In genomic region chr15:16784575-16784974, GRCm38 (mm10) we compare ENCODE assay signal across 22 mouse cellular contexts. TPM values are rescaled to one million over a fixed set of nuclear protein-coding genes. Genes with fewer than 3 reads are reported as not detected.
A peak's percentile ranks its signal among the peaks of the same experiment; 100 is the strongest.
DNase-seq lines count a peak whose midpoint lies in the region; ATAC-seq and TF ChIP-seq lines count a peak whose summit lies in the region.
"Had no signal": no experiment of that assay in that cellular context is flagged by ENCODE, and none has a peak within 500 bp of the region (broad histone marks: within the 10 kb centered on the region; RNA-seq: fewer than 3 reads in every experiment).

No protein-coding gene starts in this region.

- H3K4me2 ChIP-seq in hindbrain, postnatal 0 days (ENCODE audit: low read depth, low read length) = no peak overlapping the region
- no peak overlapping the region for H3K4me2 ChIP-seq in hindbrain, embryonic 13.5 days
- H3K4me2 ChIP-seq in midbrain, embryonic 11.5 days = no peak overlapping the region
- no peak overlapping the region for H3K4me2 ChIP-seq in liver, embryonic 15.5 days
- H3K4me2 ChIP-seq in neural tube, embryonic 15.5 days = no peak overlapping the region
- H3K4me2 ChIP-seq: embryonic facial prominence, embryonic 12.5 days; heart, embryonic 12.5 days had no signal

- H3K36me3 ChIP-seq in hindbrain, postnatal 0 days (ENCODE audit: insufficient read depth, low read length) = no peaks in the 10 kb centered on the region
- 0 out of 2 replicates have a peak, but pooled peaks cover 3% of the 10 kb centered on the region for H3K36me3 ChIP-seq in hindbrain, embryonic 13.5 days
- no peaks in the 10 kb centered on the region for H3K36me3 ChIP-seq in midbrain, embryonic 11.5 days (ENCODE audit: control insufficient read depth, insufficient read depth, low read length)
- H3K36me3 ChIP-seq in midbrain, embryonic 10.5 days = no peaks in the 10 kb centered on the region
- no peaks in the 10 kb centered on the region for H3K36me3 ChIP-seq in liver, embryonic 15.5 days (replicated peaks)
- no peaks in the 10 kb centered on the region; the same call in 1 of the 2 replicates for H3K36me3 ChIP-seq in neural tube, embryonic 15.5 days
- H3K36me3 ChIP-seq: embryonic facial prominence, embryonic 12.5 days; heart, embryonic 12.5 days; hindbrain, embryonic 10.5 days had no signal

- 23% methylated on average over 1 of the region's 1 CpGs for WGBS in hindbrain, postnatal 0 days
- WGBS in hindbrain, embryonic 13.5 days = 51% methylated on average over 1 of the region's 1 CpGs
- 25% methylated on average over 1 of the region's 1 CpGs for WGBS in midbrain, embryonic 11.5 days
- 59% methylated on average over 1 of the region's 1 CpGs for WGBS in midbrain, embryonic 10.5 days
- WGBS in liver, embryonic 15.5 days (ENCODE audit: insufficient replicate concordance) = 30% methylated on average over 1 of the region's 1 CpGs
- 42% methylated on average over 1 of the region's 1 CpGs for WGBS in neural tube, embryonic 15.5 days

- H3K27me3 ChIP-seq in hindbrain, postnatal 0 days (ENCODE audit: insufficient read depth, low read length) = no peaks in the 10 kb centered on the region
- no peaks in the 10 kb centered on the region for H3K27me3 ChIP-seq in hindbrain, embryonic 13.5 days
- H3K27me3 ChIP-seq in midbrain, embryonic 11.5 days (ENCODE audit: control insufficient read depth, insufficient read depth, low read length) = no peaks in the 10 kb centered on the region
- H3K27me3 ChIP-seq in midbrain, embryonic 10.5 days (ENCODE audit: low read depth, poor library complexity, severe bottlenecking) = no peaks in the 10 kb centered on the region
- no peaks in the 10 kb centered on the region for H3K27me3 ChIP-seq in liver, embryonic 15.5 days
- H3K27me3 ChIP-seq in neural tube, embryonic 15.5 days (replicated peaks) = no peaks in the 10 kb centered on the region
- H3K27me3 ChIP-seq: embryonic facial prominence, embryonic 12.5 days; heart, embryonic 12.5 days had no signal

- H3K9me3 ChIP-seq in hindbrain, postnatal 0 days (ENCODE audit: low read length) = no peaks in the 10 kb centered on the region
- no peaks in the 10 kb centered on the region for H3K9me3 ChIP-seq in hindbrain, embryonic 13.5 days
- H3K9me3 ChIP-seq in midbrain, embryonic 11.5 days (ENCODE audit: control insufficient read depth, low read length) = no peaks in the 10 kb centered on the region
- no peaks in the 10 kb centered on the region for H3K9me3 ChIP-seq in midbrain, embryonic 10.5 days (replicated peaks)
- no peaks in the 10 kb centered on the region for H3K9me3 ChIP-seq in liver, embryonic 15.5 days (replicated peaks)
- no peaks in the 10 kb centered on the region for H3K9me3 ChIP-seq in neural tube, embryonic 15.5 days (replicated peaks)
- H3K9me3 ChIP-seq: embryonic facial prominence, embryonic 12.5 days; heart, embryonic 12.5 days; hindbrain, embryonic 10.5 days had no signal

- DNase-seq in hindbrain, postnatal 0 days (ENCODE audit: low spot score) = peak; percentile 31
- no peak for DNase-seq in midbrain, embryonic 11.5 days (ENCODE audit: low spot score, missing footprints)
- no peak for DNase-seq in midbrain, embryonic 10.5 days (ENCODE audit: low spot score)
- DNase-seq in heart, adult 8-10 months (ENCODE audit: low spot score) = no peak
- DNase-seq: adrenal gland, postnatal 10 days; cerebellum, adult 11-12 months; cerebellum, adult 9-10 months; cerebellum, postnatal 25 days; forebrain, postnatal 0 days; gastrocnemius, postnatal 14 days; heart, adult 2 months had no signal

- H3K27ac ChIP-seq in hindbrain, postnatal 0 days = no peak overlapping the region
- H3K27ac ChIP-seq in hindbrain, embryonic 13.5 days = no peak overlapping the region
- no peak overlapping the region for H3K27ac ChIP-seq in midbrain, embryonic 11.5 days (ENCODE audit: low read depth, low read length)
- H3K27ac ChIP-seq in midbrain, embryonic 10.5 days (replicated peaks) = no peak overlapping the region
- no peak overlapping the region for H3K27ac ChIP-seq in liver, embryonic 15.5 days (replicated peaks)
- no peak overlapping the region for H3K27ac ChIP-seq in neural tube, embryonic 15.5 days (replicated peaks)
- H3K27ac ChIP-seq: embryonic facial prominence, embryonic 12.5 days; heart, adult 2 months; hindbrain, embryonic 10.5 days had no signal

- no peaks in the 10 kb centered on the region for H3K4me1 ChIP-seq in hindbrain, postnatal 0 days (ENCODE audit: insufficient read depth, low read length)
- H3K4me1 ChIP-seq in hindbrain, embryonic 13.5 days (replicated peaks) = no peaks in the 10 kb centered on the region
- no peaks in the 10 kb centered on the region for H3K4me1 ChIP-seq in midbrain, embryonic 11.5 days (ENCODE audit: control insufficient read depth, insufficient read depth, low read length)
- H3K4me1 ChIP-seq in midbrain, embryonic 10.5 days = no peaks in the 10 kb centered on the region
- H3K4me1 ChIP-seq in liver, embryonic 15.5 days (replicated peaks) = no peaks in the 10 kb centered on the region
- H3K4me1 ChIP-seq in neural tube, embryonic 15.5 days = no peaks in the 10 kb centered on the region
- H3K4me1 ChIP-seq: embryonic facial prominence, embryonic 12.5 days; heart, embryonic 12.5 days; hindbrain, embryonic 10.5 days had no signal

- no peak for TF ChIP-seq CTCF in hindbrain, postnatal 0 days (IDR thresholded peaks at IDR 0.05; ENCODE audit: low read depth)

- H3K9ac ChIP-seq in hindbrain, postnatal 0 days (replicated peaks; ENCODE audit: low read length) = no peak overlapping the region
- no peak overlapping the region for H3K9ac ChIP-seq in hindbrain, embryonic 13.5 days
- H3K9ac ChIP-seq in midbrain, embryonic 11.5 days (ENCODE audit: low read length) = no peak overlapping the region
- H3K9ac ChIP-seq in liver, embryonic 15.5 days = no peak overlapping the region
- H3K9ac ChIP-seq in neural tube, embryonic 15.5 days (replicated peaks) = no peak overlapping the region
- H3K9ac ChIP-seq: embryonic facial prominence, embryonic 12.5 days; forebrain, postnatal 0 days; heart, embryonic 12.5 days had no signal

- no peak overlapping the region for H3K4me3 ChIP-seq in hindbrain, postnatal 0 days (ENCODE audit: low read length)
- H3K4me3 ChIP-seq in hindbrain, embryonic 13.5 days = no peak overlapping the region
- H3K4me3 ChIP-seq in midbrain, embryonic 11.5 days (ENCODE audit: low read depth, low read length) = no peak overlapping the region
- H3K4me3 ChIP-seq in midbrain, embryonic 10.5 days = no peak overlapping the region
- no peak overlapping the region for H3K4me3 ChIP-seq in liver, embryonic 15.5 days (replicated peaks)
- H3K4me3 ChIP-seq in neural tube, embryonic 15.5 days (replicated peaks) = no peak overlapping the region
- H3K4me3 ChIP-seq: embryonic facial prominence, embryonic 12.5 days; heart, adult 2 months; heart, embryonic 12.5 days; hindbrain, embryonic 10.5 days had no signal

- ATAC-seq in hindbrain, postnatal 0 days = no peak
- no peak for ATAC-seq in hindbrain, embryonic 13.5 days (ENCODE audit: low FRiP score)
- peak; percentile 82; the same call in 1 of the 2 replicates for ATAC-seq in midbrain, embryonic 11.5 days (ENCODE audit: low FRiP score)
- 0 out of 2 replicates have a peak, but pooled peaks have one; percentile 42 for ATAC-seq in liver, embryonic 15.5 days (ENCODE audit: insufficient read depth)
- no peak for ATAC-seq in neural tube, embryonic 15.5 days (ENCODE audit: low FRiP score)
- ATAC-seq: forebrain, postnatal 0 days had no signal

RNA-seq across cellular contexts. Expression of gene Cdh9, which starts 56.0 kb away (rescaled TPM):
- 10.5 and 12.9 TPM in 2 replicates for total RNA-seq in hindbrain, postnatal 0 days (2014; rRNA removed)
- 8.5 and 9.1 TPM in 2 replicates for polyA plus RNA-seq in hindbrain, postnatal 0 days (2015; fragmentation: Nextera tagmentation; extraction: Ambion mirVana)
- 3.5 and 3.6 TPM in 2 replicates for polyA plus RNA-seq in hindbrain, embryonic 13.5 days (2015; fragmentation: Nextera tagmentation; extraction: Ambion mirVana)
- polyA plus RNA-seq in midbrain, embryonic 11.5 days (2014; fragmentation: Nextera tagmentation; extraction: Ambion mirVana) = 0.27 and 0.30 TPM in 2 replicates
- polyA plus RNA-seq in midbrain, embryonic 10.5 days (2016; fragmentation: Nextera tagmentation; extraction: Ambion mirVana) = 0.11 and 0.34 TPM in 2 replicates
- polyA plus RNA-seq in liver, embryonic 15.5 days (2015; fragmentation: Nextera tagmentation; extraction: Ambion mirVana) = not detected in 2 replicates
- 7.1 and 7.4 TPM in 2 replicates for polyA plus RNA-seq in neural tube, embryonic 15.5 days (2015; fragmentation: Nextera tagmentation; extraction: Ambion mirVana)
- total RNA-seq in heart, adult 8-10 months (2022) = not detected
- total RNA-seq: gastrocnemius, adult 18-20 months; gastrocnemius, postnatal 14 days; heart, adult 2 months; heart, postnatal 25 days; MEL had no signal
- polyA plus RNA-seq: C2C12; gonadal fat pad, adult 2 months; heart, embryonic 12.5 days had no signal

Comparison
In these comparisons a context has a peak if more than half of its experiments do, and no peak if none do; other contexts are left out.
1. ATAC-seq: peak in midbrain, embryonic 11.5 days (single experiment) and liver, embryonic 15.5 days (single experiment); none in hindbrain, postnatal 0 days (single experiment), hindbrain, embryonic 13.5 days (single experiment) and neural tube, embryonic 15.5 days (single experiment).